Mouse (Mus musculus): Measurements from ENCODE around the gene Eif5. TPM values are rescaled to one million over a fixed set of nuclear protein-coding genes. Genes with fewer than 3 reads are reported as not detected.
"Not testable (repeated sequence)": the region's sequence is repeated elsewhere in the genome, so short reads cannot be mapped to it uniquely, and the experiment has no call there.

Eif5 gene
- 100 to 1,000 TPM in 2 of 3 experiments, 10 to 100 TPM in 1; 80.7 to 196 (median 189) TPM for polyA plus RNA-seq (2017; shearing (Covaris generic))

- ATAC-seq, result peak; percentile 95
Measured at GRCm38 (mm10) chr12:111537796-111538291, at the start of gene Eif5. Gene Eif5, plus strand, starts transcription at chr12:111538016.

GRCm38 (mm10) chr12:111489261-111489865 lies 48.5 kb upstream of the Eif5 start:
- no peak for ATAC-seq

DNA sequence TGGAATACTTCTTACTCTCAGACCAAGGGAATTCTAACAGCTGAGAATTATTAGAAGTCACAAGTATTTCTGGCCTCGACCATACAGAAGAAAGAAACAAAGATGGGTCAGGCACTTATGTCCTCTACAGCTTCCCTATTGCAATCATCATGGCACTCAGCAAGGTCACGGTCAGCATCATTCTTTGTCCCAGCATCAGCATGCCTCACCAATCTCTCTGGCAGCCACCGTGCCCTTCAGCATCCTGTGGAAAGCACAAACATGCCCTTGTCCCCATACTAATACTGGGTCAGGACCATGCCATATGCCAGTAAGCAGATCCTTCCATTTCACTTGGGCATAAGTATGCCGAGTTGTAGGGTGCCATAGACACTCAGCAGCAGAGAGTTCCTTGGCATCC lies 42.9 kb upstream of the Eif5 start:
- ATAC-seq, result no peak

DNA sequence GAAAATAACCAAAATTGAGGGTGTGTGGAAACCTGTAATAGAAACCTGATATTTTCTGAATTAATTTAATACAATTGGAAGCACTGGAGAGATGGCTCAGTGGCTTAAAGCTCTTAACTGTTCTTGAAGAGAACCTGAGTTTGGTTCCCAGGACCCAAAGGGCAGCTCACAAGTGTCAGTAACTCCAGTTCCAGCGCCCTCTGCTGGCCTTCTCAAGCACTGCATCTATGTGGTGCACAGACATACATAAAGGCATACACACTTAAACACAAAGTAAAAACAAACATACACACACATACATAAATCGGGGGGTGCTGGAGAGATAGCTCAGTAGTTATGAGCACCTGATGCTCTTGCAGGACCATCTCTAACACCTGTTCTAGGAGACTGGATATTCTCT lies 40.7 kb upstream of the Eif5 start:
- no peak for ATAC-seq

DNA sequence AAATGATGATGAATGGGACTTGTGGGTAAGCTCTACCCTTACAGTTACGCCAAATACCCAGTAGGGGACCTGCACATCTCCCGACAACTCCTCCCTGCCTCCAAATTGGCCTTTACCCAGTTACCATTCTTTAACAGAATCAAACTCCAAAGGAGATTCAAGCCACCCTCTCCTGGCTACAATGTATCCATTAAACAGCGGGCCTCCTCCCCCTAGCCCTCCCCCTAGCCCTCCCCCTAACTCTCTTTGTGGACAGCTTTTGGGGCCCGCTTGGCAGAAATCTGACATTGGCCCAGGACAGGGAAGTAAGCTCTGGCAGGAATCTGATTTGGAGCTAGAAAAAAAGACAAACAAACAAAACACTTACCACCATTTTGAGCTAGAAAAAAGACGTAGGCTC lies 38.2 kb upstream of the Eif5 start:
- no peak for ATAC-seq

GRCm38 (mm10) chr12:111500725-111501124 lies 37.1 kb upstream of the Eif5 start:
- no peak for ATAC-seq

GRCm38 (mm10) chr12:111503063-111503567 lies 34.7 kb upstream of the Eif5 start:
- ATAC-seq, result no peak

GRCm38 (mm10) chr12:111503571-111503970 lies 34.2 kb upstream of the Eif5 start:
- no peak for ATAC-seq

DNA sequence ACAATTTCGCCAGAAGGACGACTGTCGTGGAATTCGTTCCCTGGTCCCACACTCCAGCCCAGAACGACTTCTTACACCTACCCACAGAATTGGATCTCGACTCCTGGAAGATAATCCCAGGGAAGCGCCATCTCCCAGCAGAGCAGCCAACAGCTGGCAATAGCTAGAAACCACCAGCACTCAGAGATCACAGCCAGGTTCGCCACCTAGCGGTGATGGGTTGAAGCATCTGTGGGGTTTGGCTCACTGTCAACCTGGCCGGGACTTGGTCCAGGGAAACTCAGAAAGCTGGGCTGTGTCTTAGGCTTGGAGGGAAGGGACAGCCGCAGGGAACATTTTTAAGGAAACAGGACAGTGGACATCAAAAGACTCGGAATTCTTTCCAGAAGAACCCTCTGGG lies 32.9 kb upstream of the Eif5 start:
- no peak for ATAC-seq

GRCm38 (mm10) chr12:111507001-111507400 lies 30.8 kb upstream of the Eif5 start:
- ATAC-seq, result no peak

DNA sequence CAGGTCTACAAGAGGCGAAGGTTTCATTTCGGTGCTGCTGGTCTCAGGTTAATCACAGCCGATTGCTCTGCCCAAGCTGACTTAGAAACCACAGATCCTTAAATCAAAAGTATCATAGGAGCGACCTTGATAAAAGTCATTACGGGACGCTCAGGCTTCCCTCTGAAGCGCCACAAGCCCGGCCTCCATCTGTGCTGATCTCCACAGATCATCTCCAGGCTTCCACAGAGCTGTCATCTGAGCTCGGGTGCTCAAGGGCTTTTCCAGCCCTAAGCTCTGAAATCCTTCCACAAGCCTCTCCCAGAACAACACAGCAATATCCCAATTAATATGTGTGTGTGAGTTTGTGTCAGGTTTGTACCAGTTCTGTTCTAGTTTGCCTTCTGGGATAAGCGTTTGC lies 29.9 kb upstream of the Eif5 start:
- ATAC-seq, result no peak

DNA sequence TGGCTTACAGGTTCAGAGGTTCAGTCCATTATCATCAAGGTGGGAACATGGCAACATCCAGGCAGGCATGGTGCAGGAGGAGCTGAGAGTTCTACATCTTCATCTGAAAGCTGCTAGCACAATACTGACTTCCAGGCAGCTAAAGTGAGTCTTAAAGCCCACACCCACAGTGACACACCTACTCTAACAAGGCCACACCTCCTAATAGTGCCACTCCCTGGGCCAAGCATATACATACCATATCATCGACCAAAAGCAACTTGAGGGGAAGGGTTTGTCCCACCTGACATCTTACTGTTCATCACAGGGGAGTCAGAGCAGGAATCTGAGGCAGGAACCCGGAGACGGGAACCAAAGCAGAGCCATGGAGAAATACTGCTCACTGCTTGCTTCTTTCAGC lies 29.4 kb upstream of the Eif5 start:
- not testable (repeated sequence) for ATAC-seq

GRCm38 (mm10) chr12:111512572-111513063 lies 25.2 kb upstream of the Eif5 start:
- ATAC-seq, result no peak

DNA sequence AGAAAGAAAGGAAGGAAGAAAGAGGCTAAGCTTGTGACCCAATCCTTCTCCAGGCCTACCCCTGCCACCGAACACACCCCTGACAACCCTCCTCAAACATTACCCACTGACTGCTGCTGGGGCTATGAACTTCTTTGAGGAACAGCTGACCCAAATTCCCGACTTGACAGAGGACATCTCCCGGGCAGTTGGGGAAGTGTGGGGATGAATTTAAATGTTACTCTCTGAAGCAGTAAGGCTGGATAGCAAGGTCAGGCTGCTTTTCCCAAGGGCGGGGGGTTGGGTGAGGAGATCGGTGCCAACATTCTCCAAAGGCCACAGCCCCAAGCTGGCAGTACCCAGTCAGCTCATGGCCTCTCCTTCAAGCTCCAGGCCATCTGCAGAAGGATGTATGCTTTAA lies 24.1 kb upstream of the Eif5 start:
- ATAC-seq, result no peak

DNA sequence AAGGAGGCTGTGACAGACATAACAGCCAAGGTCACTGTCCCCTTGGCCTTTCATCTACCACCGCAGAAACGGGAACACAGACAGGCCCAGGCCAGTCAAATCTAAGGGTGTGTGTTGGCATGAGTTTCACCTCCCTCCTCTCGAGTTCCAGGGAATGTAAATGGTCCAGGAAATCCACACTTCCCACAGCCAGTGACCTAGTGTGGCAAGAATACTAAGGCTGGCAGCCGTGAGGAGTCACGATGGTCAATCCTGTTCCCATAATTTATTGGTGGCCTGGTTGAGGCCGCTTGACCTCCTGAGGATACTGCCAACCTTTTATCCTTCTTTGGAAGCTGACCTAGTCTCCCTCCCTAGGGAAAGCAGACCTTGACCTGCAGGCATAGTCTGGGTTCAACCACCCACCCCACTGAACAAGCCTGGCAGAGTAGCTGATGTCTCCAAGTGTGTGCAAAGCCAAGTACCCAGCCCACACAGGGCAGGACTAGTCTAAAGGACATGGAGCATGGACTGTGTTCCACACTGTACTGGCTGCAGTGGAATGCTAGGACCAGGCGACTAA lies 23.5 kb upstream of the Eif5 start:
- ATAC-seq, result no peak

- no peak for ATAC-seq
Measured at GRCm38 (mm10) chr12:111514874-111515649, 22.8 kb upstream of the Eif5 start.

GRCm38 (mm10) chr12:111515920-111516319 lies 21.9 kb upstream of the Eif5 start:
- no peak for ATAC-seq

DNA sequence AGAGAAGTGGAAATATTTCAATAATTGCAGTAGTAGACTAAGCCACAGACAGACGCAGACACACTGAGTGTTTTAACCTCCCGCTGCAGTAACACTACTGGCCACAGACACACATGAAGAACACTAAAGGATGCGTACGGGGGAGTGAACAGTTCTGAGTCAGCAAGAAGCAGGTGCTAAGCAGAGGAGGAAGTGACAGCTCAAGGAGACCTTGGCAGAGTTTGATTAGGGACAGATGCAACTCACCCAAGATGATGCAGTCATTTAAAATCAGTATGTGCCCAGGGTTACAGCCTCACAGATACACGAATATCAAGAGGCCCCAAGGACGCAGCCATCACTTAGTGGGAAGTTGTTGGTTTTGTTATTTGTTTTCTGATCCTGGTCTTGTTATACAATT lies 21.0 kb upstream of the Eif5 start:
- ATAC-seq, result peak; percentile 90

- no peak for ATAC-seq
Measured at GRCm38 (mm10) chr12:111517901-111518300, 19.9 kb upstream of the Eif5 start.

DNA sequence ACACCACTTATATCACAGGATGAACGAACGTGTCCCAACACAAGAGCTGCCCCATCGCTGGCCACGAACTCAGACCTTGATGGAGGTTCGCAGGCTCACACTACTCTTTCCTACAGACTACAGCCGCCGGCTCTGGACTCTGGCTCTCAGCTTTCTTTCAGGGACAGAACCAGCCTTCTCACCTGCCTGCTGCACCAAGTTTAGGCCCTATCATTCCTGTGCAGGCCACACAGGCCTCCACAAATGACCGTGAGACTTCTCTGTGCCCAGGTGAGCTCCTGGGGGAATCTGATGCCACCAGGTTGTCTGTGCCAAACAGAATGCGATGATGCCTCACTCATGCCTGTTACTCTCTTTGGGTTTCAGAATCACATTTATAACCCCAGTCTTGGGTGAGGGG lies 19.4 kb upstream of the Eif5 start:
- ATAC-seq, result no peak

DNA sequence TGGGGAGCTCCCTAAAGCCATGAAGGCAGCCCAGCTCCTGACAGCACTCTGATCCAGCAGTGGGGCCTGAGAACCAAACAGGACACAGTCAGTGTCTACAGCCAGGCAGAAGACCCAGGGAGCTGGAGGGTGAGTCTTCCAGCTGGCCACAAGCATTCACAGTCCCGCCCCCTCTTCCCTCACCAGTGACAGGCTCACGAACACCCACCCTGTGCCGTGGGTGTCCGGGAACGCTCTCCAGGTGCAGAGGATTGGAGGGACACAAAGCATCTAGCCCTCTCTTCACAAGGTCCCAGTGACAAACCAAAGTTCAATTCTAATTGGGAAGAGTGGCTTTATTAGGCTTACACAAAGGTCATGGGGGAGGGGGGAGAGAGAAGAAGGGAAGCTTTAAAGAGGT lies 18.0 kb upstream of the Eif5 start:
- no peak for ATAC-seq

- ATAC-seq, result no peak
Measured at GRCm38 (mm10) chr12:111520994-111521393, 16.8 kb upstream of the Eif5 start.

DNA sequence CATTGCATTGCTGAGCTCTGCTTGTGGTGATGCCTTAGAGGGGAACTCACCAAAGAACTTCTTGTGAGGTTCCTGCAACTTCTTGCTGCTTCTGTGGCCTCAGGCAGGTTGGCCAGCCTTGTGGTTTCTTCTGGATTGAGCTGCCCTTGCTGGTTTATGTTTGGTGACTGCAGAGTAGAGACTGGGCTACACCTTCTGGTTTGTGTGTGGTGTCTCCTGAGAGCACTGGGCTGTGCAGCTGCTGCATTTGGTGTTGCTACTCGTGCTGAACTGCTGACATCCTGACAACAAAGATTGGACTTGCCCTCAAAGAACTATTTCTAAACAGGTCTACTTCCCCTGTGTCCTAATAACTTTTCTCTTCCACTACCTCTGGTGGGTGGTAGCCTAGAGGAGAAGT lies 13.3 kb upstream of the Eif5 start:
- ATAC-seq, result no peak

- no peak for ATAC-seq
Measured at GRCm38 (mm10) chr12:111524883-111525282, 12.9 kb upstream of the Eif5 start.
